Mouse (Mus musculus) hindlimb bud, embryonic 11.5 days (tissue): ENCODE results near the gene Cav1.

Source experiments
- DNase-seq: peaks from one replicate; pipeline ENCODE4 v3.0.0-alpha.2; 2012; ENCODE audit warnings: low read depth, low spot score; ENCODE audit errors: extremely low spot score

Gene Cav1

GRCm38 (mm10) chr6:17305954-17306601 lies at the start of gene Cav1:
Gene Cav1 (plus strand): TSS chr6:17306335.
- no peak for DNase-seq

- DNase-seq = no peak
Measured at GRCm38 (mm10) chr6:17258142-17258541, 48.0 kb upstream of the Cav1 start.

GRCm38 (mm10) chr6:17258911-17259310 lies 47.2 kb upstream of the Cav1 start:
- no peak for DNase-seq

- no peak for DNase-seq
Measured at GRCm38 (mm10) chr6:17262786-17263185, 43.3 kb upstream of the Cav1 start.

DNA sequence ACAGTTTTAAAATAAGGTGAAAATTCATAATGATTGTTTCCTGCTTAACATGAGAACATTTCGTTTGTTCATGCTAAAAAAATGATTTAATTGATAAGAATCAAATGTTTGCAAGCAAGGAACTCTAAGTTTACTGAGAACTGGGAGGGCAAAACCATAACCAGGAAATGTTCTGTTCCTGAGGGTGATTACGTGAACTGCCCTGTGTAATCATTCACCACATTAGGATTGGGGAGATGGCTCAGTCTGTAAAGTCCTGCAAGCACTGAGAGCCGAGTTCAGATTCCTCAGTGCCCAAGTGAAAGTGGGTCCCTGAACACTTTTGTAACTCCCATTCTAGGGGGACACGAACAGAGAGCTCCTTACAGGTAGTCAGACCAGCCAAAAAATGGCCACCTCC lies 41.1 kb upstream of the Cav1 start:
- DNase-seq = no peak

- DNase-seq = no peak
Measured at GRCm38 (mm10) chr6:17266466-17266865, 39.7 kb upstream of the Cav1 start.

DNA sequence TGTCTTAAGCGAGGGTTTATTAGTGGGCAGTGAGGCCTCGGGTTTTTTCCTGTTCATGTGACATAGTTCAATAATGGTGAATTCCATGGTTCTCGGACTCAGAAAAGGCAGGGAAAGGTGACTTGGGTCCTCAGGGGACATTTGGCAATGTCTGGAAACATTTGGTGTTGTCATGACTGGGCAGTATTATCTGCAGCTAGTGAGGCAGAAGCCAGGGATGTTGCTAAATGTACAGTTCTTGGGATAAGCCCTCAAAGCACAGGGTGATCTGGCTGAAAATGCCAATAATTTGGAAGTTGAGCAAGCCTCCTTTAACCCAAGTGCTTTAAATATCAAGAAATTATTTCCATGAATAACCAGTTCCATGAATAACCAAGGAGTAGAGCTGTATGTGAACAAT lies 27.8 kb upstream of the Cav1 start:
- DNase-seq = no peak

- DNase-seq = no peak
Measured at GRCm38 (mm10) chr6:17280939-17281756, 25.0 kb upstream of the Cav1 start, which contains the start of gene Cav2. Gene Cav2 (plus strand): TSS chr6:17281185.

- DNase-seq = no peak
Measured at GRCm38 (mm10) chr6:17281757-17282092, 24.4 kb upstream of the Cav1 start.

GRCm38 (mm10) chr6:17282159-17282558 lies 24.0 kb upstream of the Cav1 start:
- DNase-seq = no peak

- no peak for DNase-seq
Measured at GRCm38 (mm10) chr6:17283834-17284233, 22.3 kb upstream of the Cav1 start.

- DNase-seq = no peak
Measured at GRCm38 (mm10) chr6:17286381-17286780, 19.8 kb upstream of the Cav1 start.

- no peak for DNase-seq
Measured at GRCm38 (mm10) chr6:17295116-17295515, 11.0 kb upstream of the Cav1 start.

DNA sequence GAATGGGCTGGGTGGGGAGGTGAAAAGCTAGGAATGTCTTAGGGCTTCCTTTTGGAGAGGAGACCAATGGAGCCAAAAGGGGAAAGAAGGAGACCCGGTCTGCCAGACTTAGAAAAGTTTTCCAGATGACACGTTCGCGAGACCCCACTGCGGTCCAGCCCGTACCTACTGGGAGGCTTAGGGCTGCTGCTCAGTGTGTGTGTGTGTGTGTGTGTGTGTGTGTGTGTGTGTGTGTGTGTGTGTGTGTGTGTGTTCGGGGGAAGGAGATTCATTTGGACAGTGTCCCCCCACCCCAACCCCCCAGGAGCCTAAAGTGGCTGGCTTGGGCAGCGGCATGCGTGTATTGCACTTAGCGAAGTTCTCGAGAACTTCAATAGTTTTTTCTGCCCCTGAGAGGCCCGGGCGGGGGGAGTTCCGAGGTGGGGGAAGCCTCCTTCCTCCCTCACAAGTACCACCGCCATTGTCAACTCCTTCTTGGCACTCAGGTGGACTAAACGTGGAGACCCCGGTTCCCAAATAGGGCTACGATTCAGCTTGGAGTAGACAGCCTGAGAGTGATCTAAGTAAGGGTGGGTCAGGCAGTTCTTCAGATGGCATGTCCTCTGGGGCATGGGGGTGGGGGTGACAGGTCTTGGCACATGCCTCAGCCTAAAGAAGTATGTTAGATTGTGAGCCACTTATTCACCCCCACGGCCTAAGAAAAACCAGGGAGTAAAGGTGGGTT lies 629 bp downstream of the Cav1 start:
- no peak for DNase-seq

DNA sequence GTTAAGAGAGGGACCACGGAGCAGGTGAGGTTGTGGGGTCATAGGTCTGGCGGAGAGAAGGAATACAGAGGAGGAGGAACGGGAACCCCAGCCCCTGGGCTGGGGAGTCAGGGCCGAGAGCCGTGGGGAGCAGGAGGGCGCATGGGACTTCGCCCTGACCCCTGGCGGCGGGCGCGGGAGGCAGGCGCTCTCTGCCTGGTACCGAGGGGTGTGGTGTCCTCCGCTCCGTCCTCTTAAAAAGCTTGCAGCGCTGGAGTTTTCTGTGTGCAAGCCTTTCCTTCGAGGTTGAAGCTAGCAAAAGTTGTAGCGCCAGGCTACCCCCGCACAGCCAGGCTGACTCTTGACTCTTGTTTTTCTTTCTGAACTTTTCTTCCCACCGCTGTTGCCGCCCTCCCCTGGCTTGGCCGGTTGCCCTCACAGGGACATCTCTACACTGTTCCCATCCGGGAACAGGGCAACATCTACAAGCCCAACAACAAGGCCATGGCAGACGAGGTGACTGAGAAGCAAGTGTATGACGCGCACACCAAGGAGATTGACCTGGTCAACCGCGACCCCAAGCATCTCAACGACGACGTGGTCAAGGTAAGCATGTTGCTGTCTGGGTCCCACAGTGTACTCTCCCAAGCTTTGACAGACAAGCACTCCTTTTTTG lies 1.5 kb downstream of the Cav1 start:
- no peak for DNase-seq

GRCm38 (mm10) chr6:17308661-17309060 lies 2.5 kb downstream of the Cav1 start:
- no peak for DNase-seq

GRCm38 (mm10) chr6:17309260-17309659 lies 3.1 kb downstream of the Cav1 start:
- DNase-seq = no peak

GRCm38 (mm10) chr6:17314241-17314640 lies 8.1 kb downstream of the Cav1 start:
- DNase-seq = no peak

DNA sequence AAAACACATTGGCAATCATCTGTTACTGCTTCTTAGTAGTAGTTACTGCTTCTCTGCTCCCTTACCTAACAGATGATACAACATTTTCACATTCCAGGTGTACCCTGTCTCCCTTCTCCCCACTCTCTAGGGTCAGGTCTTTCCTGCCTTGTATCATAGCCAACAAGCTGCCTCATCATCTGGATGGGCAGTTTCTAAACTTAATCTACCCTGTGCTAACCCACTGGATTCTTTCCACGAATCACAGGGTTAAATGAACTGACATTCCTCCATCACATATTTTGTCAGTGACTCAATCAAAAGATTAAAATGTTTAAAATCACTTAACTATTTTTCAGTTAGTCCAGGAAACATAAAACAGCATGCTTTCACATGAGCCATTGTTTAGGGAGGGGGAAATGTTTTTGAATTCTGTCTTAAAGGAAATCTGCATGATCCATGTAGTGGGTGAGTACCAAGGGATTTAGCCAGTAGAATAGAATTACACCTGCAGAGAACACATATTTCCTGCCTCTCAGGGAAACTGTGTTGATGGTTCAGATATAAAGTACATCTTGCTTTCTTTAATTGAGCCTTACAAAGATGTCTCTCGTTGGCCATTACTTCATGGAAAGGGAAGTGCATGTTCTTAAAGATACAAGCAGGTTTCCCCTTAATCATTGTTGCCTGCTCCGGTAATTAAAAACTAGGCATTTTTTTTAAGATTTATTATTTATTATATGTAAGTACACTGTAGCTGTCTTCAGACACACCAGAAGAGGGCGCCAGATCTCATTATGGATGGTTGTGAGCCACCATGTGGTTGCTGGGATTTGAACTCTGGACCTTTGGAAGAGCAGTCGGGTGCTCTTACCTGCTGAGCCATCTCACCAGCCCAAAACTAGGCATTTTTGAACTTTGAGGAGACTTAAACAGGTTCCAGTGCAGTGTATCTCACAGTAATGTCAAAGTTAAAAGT lies 8.8 kb downstream of the Cav1 start:
- no peak for DNase-seq
